Mouse (Mus musculus) thymus, adult 2 months (tissue): ENCODE results near the gene Nt5c2.

Source experiments
- CTCF ChIP-seq: fragments of 200-500 bp; IDR thresholded peaks from 2 replicates; pipeline ENCODE4 v1.5.1; 2012; ENCODE audit warnings: mild to moderate bottlenecking, control low read depth, low read length, moderate library complexity, borderline replicate concordance; ENCODE audit not compliant: control insufficient read depth, poor library complexity, insufficient read depth; ENCODE audit errors: extremely low read depth
- POLR2A ChIP-seq: fragments of 200-500 bp; IDR thresholded peaks from 2 replicates; pipeline ENCODE4 v1.6.1; 2012; ENCODE audit warnings: mild to moderate bottlenecking, low read length, control low read depth, moderate library complexity; ENCODE audit not compliant: control insufficient read depth, poor library complexity, insufficient read depth; ENCODE audit errors: extremely low read depth

DNA sequence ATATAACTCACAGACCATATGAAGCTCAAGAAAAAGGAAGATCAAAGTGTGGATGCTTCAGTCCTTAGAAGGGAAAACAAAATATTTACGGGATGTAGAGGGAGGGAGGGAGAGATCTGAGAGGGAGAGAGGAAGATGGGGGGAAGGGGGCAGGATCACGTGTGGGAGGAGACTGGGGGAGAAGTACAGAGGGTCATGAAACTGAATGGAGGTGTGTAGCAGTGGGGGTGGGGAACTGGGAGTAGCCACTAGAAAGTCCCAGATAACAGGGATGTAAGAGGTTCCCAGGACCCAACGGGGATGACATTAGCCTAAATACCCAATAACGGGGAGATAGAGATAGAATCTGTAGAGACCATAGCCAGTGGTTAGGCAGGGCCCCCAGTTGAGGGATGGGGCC is 179.6 kb downstream of the Nt5c2 start:
- TF ChIP-seq POLR2A = no peak
- TF ChIP-seq CTCF = no peak
